Mouse (Mus musculus) hindbrain, embryonic 16.5 days (tissue): ENCODE data around the gene Bcar1. TPM values are rescaled to one million over a fixed set of nuclear protein-coding genes. Genes with fewer than 3 reads are reported as not detected.

Experiments
- ATAC-seq: fragments of 200-750 bp; cut with Nextera tagmentation; 2 replicates; pipeline ENCODE4 v1.8.0; 2017; ENCODE audit warnings: moderate TSS enrichment, moderate library complexity
- H3K27ac ChIP-seq: fragments of 300-500 bp; sonication (generic); 2 replicates; pipeline ENCODE4 v1.5.1; 2014; ENCODE audit warnings: low read depth, mild to moderate bottlenecking, control low read depth, low read length, moderate library complexity
- H3K27me3 ChIP-seq: fragments of 300-500 bp; sonication (generic); replicated peaks from 2 replicates; pipeline ENCODE4 v1.6.1; 2014; ENCODE audit warnings: low read length; ENCODE audit not compliant: control insufficient read depth, insufficient read depth
- H3K36me3 ChIP-seq: fragments of 300-500 bp; sonication (generic); 2 replicates; pipeline ENCODE4 v1.6.1; 2014; ENCODE audit warnings: mild to moderate bottlenecking, low read length, moderate library complexity, mixed read lengths; ENCODE audit not compliant: control insufficient read depth, insufficient read depth
- H3K4me1 ChIP-seq: fragments of 300-500 bp; sonication (generic); 2 replicates; pipeline ENCODE4 v1.6.1; 2014; ENCODE audit warnings: low read depth, low read length; ENCODE audit not compliant: control insufficient read depth, insufficient read depth
- H3K4me2 ChIP-seq: fragments of 300-500 bp; sonication (generic); 2 replicates; pipeline ENCODE4 v1.6.1; 2014; ENCODE audit warnings: mild to moderate bottlenecking, low read length, control low read depth, moderate library complexity
- H3K4me3 ChIP-seq: fragments of 300-500 bp; sonication (generic); 2 replicates; pipeline ENCODE4 v1.5.1; 2014; ENCODE audit warnings: mild to moderate bottlenecking, low read length, control low read depth, moderate library complexity
- H3K9ac ChIP-seq: fragments of 300-500 bp; sonication (generic); 2 replicates; pipeline ENCODE4 v1.6.1; 2014; ENCODE audit warnings: low read depth, mild to moderate bottlenecking, control low read depth, low read length, moderate library complexity
- H3K9me3 ChIP-seq: fragments of 300-500 bp; sonication (generic); 2 replicates; pipeline ENCODE4 v1.6.1; 2014; ENCODE audit warnings: mild to moderate bottlenecking, low read length, moderate library complexity; ENCODE audit not compliant: control insufficient read depth
- WGBS: fragments of 180-500 bp; shearing (Covaris S2); extraction: QIAGEN DNeasy Blood & Tissue Kit; methylation state at CpG from one replicate; pipeline ENCODE4 v1.1.7; 2014; 5-methylcytosine and 5-hydroxymethylcytosine counted together
- polyA plus RNA-seq: library from polyadenylated mRNA; unstranded; fragments of >200 nt; fragmentation: Nextera tagmentation; extraction: Ambion mirVana; gene quantifications from 2 replicates; pipeline ENCODE4 v1.2.1, GENCODE M21; 2015

The Bcar1 gene
- polyA plus RNA-seq, 1 experiment from 2014 or later: 37.6 TPM

- no peak overlapping the region for H3K9ac ChIP-seq
- no peaks in the 10 kb centered on the region for H3K36me3 ChIP-seq
- no peak for ATAC-seq
- no peak overlapping the region for H3K4me3 ChIP-seq
- peaks cover 20% of the 10 kb centered on the region for H3K4me1 ChIP-seq
- 52% methylated on average over 9 of the region's 9 CpGs for WGBS
- H3K27ac ChIP-seq: 0 out of 2 replicates have a peak overlapping the region, but pooled peaks have one; percentile 26
- H3K4me2 ChIP-seq: no peak overlapping the region
- no peaks in the 10 kb centered on the region for H3K27me3 ChIP-seq
- no peaks in the 10 kb centered on the region for H3K9me3 ChIP-seq
These were observed 39.2 kb upstream of the Bcar1 start for GRCm38 (mm10) chr8:111782671-111783394.

DNA sequence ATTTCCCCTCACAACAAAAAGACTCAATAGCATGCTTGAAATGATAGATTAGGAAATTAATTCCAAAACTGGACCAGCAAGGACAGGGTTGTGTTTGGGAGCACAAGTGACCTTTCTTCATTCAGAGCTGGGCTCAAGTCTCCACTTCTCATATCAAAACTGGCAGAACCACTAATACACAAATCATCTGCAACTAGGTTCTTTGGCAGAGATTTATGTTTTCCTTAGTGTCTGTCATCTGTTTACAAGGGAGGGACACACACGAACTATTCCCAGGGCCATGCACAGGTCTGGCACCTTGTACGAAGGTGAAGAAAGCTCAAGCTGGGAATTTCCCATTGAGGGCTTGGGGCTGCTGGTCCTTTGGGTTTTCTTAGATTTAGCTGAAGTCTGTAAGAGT lies 38.6 kb upstream of the Bcar1 start:
- Histone ChIP-seq H3K27ac (no peak overlapping the region), H3K36me3 (no peaks in the 10 kb centered on the region), H3K9me3 (no peaks in the 10 kb centered on the region), H3K4me1 (peaks cover 13% of the 10 kb centered on the region), H3K9ac (no peak overlapping the region), H3K4me2 (no peak overlapping the region), H3K27me3 (no peaks in the 10 kb centered on the region), H3K4me3 (no peak overlapping the region)
- 86% methylated on average over 2 of the region's 2 CpGs for WGBS
- no peak for ATAC-seq

DNA sequence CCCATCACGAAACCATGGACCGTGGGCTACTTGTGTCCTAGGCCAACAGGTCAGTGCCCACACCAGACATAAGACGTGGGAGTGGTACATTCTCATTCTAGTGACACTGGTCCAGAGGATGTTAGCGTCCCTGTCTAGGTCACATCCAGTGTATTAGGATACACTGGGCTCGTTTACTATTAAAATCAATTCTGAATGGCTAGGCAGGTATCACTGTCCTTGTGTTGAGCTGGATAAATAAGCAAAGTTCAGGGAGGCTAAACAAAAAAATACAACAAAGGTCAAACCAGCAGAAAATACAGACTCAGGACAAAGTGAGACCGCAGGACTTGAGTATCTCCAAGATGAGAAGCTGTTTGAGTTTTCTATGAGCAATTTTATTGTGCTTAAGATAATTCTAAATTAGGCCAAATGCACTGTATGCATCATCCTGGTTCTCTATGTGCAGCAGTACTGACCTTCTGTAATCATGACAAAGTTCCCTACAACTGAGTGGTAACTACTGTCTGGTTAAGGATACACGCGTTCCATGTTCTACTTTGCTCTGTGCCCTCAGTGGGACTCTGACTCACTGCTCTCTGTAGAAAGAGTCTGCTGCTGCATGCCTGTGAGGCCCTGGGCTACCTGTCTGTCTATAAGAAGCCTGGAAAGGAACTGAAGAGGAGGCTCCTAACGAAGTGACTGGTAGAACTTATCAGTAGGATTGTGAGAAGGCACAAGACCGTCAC lies 37.3 kb upstream of the Bcar1 start:
- H3K4me3 ChIP-seq: no peak overlapping the region
- no peak for ATAC-seq
- H3K27me3 ChIP-seq: no peaks in the 10 kb centered on the region
- 85% methylated on average over 10 of the region's 10 CpGs for WGBS
- no peak overlapping the region for H3K4me2 ChIP-seq
- no peak overlapping the region for H3K9ac ChIP-seq
- H3K4me1 ChIP-seq: peaks cover 8% of the 10 kb centered on the region
- no peak overlapping the region for H3K27ac ChIP-seq
- H3K36me3 ChIP-seq: no peaks in the 10 kb centered on the region
- no peaks in the 10 kb centered on the region for H3K9me3 ChIP-seq

DNA sequence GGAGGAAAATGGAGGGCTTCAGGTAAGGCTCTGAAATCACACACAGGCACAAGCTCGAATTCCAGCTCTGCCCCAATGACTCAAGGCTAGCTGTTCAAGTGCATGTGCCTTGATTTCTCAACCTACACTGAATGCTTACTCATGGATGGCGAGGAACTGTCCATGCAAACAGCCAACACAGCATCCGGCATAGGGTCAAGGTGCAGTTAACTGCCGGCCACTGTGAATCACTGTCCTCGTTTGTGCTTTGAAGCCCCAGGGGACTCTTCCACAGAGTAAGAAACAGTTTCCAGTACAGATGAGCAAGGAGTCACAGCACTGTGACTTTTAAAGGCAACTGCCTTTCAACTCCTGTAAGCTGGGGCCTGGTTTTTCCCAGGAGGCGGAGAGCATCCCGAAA lies 36.1 kb upstream of the Bcar1 start:
- ATAC-seq: no peak
- H3K4me1 ChIP-seq: peaks cover 8% of the 10 kb centered on the region
- H3K4me2 ChIP-seq: no peak overlapping the region
- peaks cover under 1% of the 10 kb centered on the region; the same call in 1 of the 2 replicates for H3K36me3 ChIP-seq
- WGBS: 70% methylated on average over 7 of the region's 7 CpGs
- no peaks in the 10 kb centered on the region for H3K9me3 ChIP-seq
- H3K27me3 ChIP-seq: no peaks in the 10 kb centered on the region
- no peak overlapping the region for H3K27ac ChIP-seq
- H3K4me3 ChIP-seq: no peak overlapping the region
- H3K9ac ChIP-seq: no peak overlapping the region

- WGBS: 50% methylated on average over 7 of the region's 7 CpGs
- no peaks in the 10 kb centered on the region for H3K9me3 ChIP-seq
- H3K36me3 ChIP-seq: peaks cover 4% of the 10 kb centered on the region; the same call in 1 of the 2 replicates
- peaks cover 8% of the 10 kb centered on the region for H3K4me1 ChIP-seq
- H3K27ac ChIP-seq: no peak overlapping the region
- H3K4me2 ChIP-seq: no peak overlapping the region
- no peak overlapping the region for H3K9ac ChIP-seq
- no peak overlapping the region for H3K4me3 ChIP-seq
- no peaks in the 10 kb centered on the region for H3K27me3 ChIP-seq
- ATAC-seq: 0 out of 2 replicates have a peak, but pooled peaks have one; percentile 20
These were observed 35.2 kb upstream of the Bcar1 start for GRCm38 (mm10) chr8:111778801-111779200.

GRCm38 (mm10) chr8:111776492-111776891 lies 32.9 kb upstream of the Bcar1 start:
- ATAC-seq: no peak
- 90% methylated on average over 4 of the region's 4 CpGs for WGBS
- H3K9me3 ChIP-seq: no peaks in the 10 kb centered on the region
- H3K27me3 ChIP-seq: no peaks in the 10 kb centered on the region
- H3K36me3 ChIP-seq: peaks cover 4% of the 10 kb centered on the region; the same call in 1 of the 2 replicates
- H3K4me2 ChIP-seq: no peak overlapping the region
- H3K4me3 ChIP-seq: no peak overlapping the region
- peaks cover under 1% of the 10 kb centered on the region; the same call in 1 of the 2 replicates for H3K4me1 ChIP-seq
- H3K27ac ChIP-seq: no peak overlapping the region
- no peak overlapping the region for H3K9ac ChIP-seq

GRCm38 (mm10) chr8:111775766-111776165 lies 32.2 kb upstream of the Bcar1 start:
- 92% methylated on average over 6 of the region's 6 CpGs for WGBS
- ATAC-seq: no peak

DNA sequence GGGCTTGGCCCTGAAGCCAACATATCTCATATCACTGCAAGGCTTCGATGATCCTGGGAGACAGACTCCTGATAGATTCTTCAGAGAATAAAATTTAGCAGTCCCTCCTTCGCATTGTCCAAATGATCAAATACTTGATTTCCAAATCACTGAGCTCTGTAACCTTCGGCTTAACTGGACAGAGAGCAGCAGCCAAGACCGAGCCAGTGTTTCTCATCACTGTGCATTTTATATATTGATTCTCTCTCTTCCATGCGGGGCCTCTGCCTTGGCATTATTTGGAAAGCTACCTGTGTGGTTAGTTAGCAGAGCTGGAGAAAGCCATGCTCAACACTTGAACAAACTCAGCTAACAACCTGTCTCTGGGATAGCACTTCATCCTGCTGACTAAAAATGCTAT lies 29.9 kb upstream of the Bcar1 start:
- no peak overlapping the region for H3K27ac ChIP-seq

More at GRCm38 (mm10) chr8:111775766-111776165, 32.2 kb upstream of the Bcar1 start:
- H3K9ac ChIP-seq: no peak overlapping the region
- H3K4me1 ChIP-seq: peaks cover 2% of the 10 kb centered on the region; the same call in 1 of the 2 replicates
- no peak overlapping the region for H3K27ac ChIP-seq
- H3K36me3 ChIP-seq: peaks cover 4% of the 10 kb centered on the region; the same call in 1 of the 2 replicates
- no peak overlapping the region for H3K4me3 ChIP-seq
- H3K9me3 ChIP-seq: no peaks in the 10 kb centered on the region
- H3K27me3 ChIP-seq: no peaks in the 10 kb centered on the region
- no peak overlapping the region for H3K4me2 ChIP-seq

GRCm38 (mm10) chr8:111773057-111773456 lies 29.4 kb upstream of the Bcar1 start:
- Histone ChIP-seq H3K9me3 (no peaks in the 10 kb centered on the region), H3K27me3 (no peaks in the 10 kb centered on the region), H3K4me3 (no peak overlapping the region), H3K4me1 (peaks cover 6% of the 10 kb centered on the region), H3K27ac (no peak overlapping the region), H3K36me3 (peaks cover 4% of the 10 kb centered on the region; the same call in 1 of the 2 replicates), H3K9ac (no peak overlapping the region), H3K4me2 (no peak overlapping the region)
- ATAC-seq: no peak
- 86% methylated on average over 7 of the region's 7 CpGs for WGBS

More for the DNA sequence above, 29.9 kb upstream of the Bcar1 start:
- H3K4me1 ChIP-seq: peaks cover 6% of the 10 kb centered on the region
- H3K4me2 ChIP-seq: no peak overlapping the region
- H3K4me3 ChIP-seq: no peak overlapping the region
- no peaks in the 10 kb centered on the region for H3K9me3 ChIP-seq
- no peak overlapping the region for H3K9ac ChIP-seq
- peaks cover 4% of the 10 kb centered on the region; the same call in 1 of the 2 replicates for H3K36me3 ChIP-seq
- WGBS: 86% methylated on average over 5 of the region's 5 CpGs
- no peak for ATAC-seq
- H3K27me3 ChIP-seq: no peaks in the 10 kb centered on the region
